In genomic region chrX:164405080-164405649, GRCm38 (mm10) we compare ENCODE assay signal across 19 mouse cellular contexts. TPM values are rescaled to one million over a fixed set of nuclear protein-coding genes. Genes with fewer than 3 reads are reported as not detected.
"Had no signal": no experiment of that assay in that cellular context is flagged by ENCODE, and none has a peak within 500 bp of the region (broad histone marks: within the 10 kb centered on the region; RNA-seq: fewer than 3 reads in every experiment).

No protein-coding gene starts in this region.

- H3K4me1 ChIP-seq: liver, embryonic 13.5 days; liver, embryonic 15.5 days; megakaryocyte, embryonic 14.5 days; midbrain, embryonic 13.5 days; midbrain, embryonic 15.5 days; neural tube, embryonic 12.5 days; stomach, embryonic 15.5 days had no signal

- ATAC-seq: liver, postnatal 0 days; midbrain, embryonic 13.5 days; midbrain, embryonic 15.5 days had no signal

- H3K9ac ChIP-seq: liver, embryonic 13.5 days; liver, embryonic 15.5 days; liver, postnatal 0 days; midbrain, embryonic 13.5 days; midbrain, embryonic 15.5 days; neural tube, embryonic 12.5 days; stomach, embryonic 15.5 days had no signal

- H3K27ac ChIP-seq: liver, embryonic 13.5 days; liver, embryonic 15.5 days; macrophage; midbrain, embryonic 13.5 days; midbrain, embryonic 15.5 days; neural tube, embryonic 12.5 days; stomach, embryonic 15.5 days; stomach, postnatal 0 days had no signal

- H3K36me3 ChIP-seq: liver, embryonic 13.5 days; liver, embryonic 15.5 days; midbrain, embryonic 13.5 days; midbrain, embryonic 15.5 days; neural tube, embryonic 12.5 days; stomach, embryonic 15.5 days had no signal

- H3K4me2 ChIP-seq: liver, embryonic 13.5 days; liver, embryonic 15.5 days; midbrain, embryonic 11.5 days; midbrain, embryonic 13.5 days; midbrain, embryonic 15.5 days; neural tube, embryonic 12.5 days; stomach, embryonic 15.5 days had no signal

- H3K27me3 ChIP-seq: liver, embryonic 13.5 days; liver, embryonic 15.5 days; midbrain, embryonic 13.5 days; midbrain, embryonic 15.5 days; neural tube, embryonic 12.5 days; stomach, embryonic 15.5 days had no signal

- H3K4me3 ChIP-seq: liver, embryonic 13.5 days; liver, embryonic 15.5 days; megakaryocyte, embryonic 14.5 days; midbrain, embryonic 13.5 days; midbrain, embryonic 15.5 days; neural tube, embryonic 12.5 days; stomach, embryonic 15.5 days had no signal

- DNase-seq: liver, embryonic 13.5 days; liver, postnatal 0 days; lung, adult 2 months; right cerebral cortex, postnatal 14 days; thymus, adult 2 months; thymus, postnatal 25 days; thymus, postnatal 4 days had no signal

- H3K9me3 ChIP-seq: liver, embryonic 13.5 days; liver, embryonic 15.5 days; megakaryocyte, embryonic 14.5 days; midbrain, embryonic 13.5 days; midbrain, embryonic 15.5 days; neural tube, embryonic 12.5 days; stomach, embryonic 15.5 days had no signal

RNA-seq across cellular contexts. Expression of gene Asb11, which starts 31.6 kb away (rescaled TPM):
- polyA plus RNA-seq: macrophage; midbrain, embryonic 11.5 days; midbrain, embryonic 13.5 days; midbrain, embryonic 15.5 days; midbrain, postnatal 0 days; neural tube, embryonic 12.5 days; neural tube, embryonic 14.5 days; spleen, adult 2 months; stomach, embryonic 15.5 days had no signal

RNA-seq across cellular contexts. Expression of gene Vegfd, which starts 32.0 kb away (rescaled TPM):
- polyA plus RNA-seq: macrophage had no signal
